Mouse (Mus musculus): ENCODE data around the gene Stn1. TPM values are rescaled to one million over a fixed set of nuclear protein-coding genes. Genes with fewer than 3 reads are reported as not detected.

The Stn1 gene
- total RNA-seq, 1 experiment from 2014 or later, result 15.3 TPM

- DNase-seq, result peak; percentile 40
These were observed 84.6 kb downstream of the Stn1 start for GRCm38 (mm10) chr19:47452682-47453081.

GRCm38 (mm10) chr19:47452211-47452610 is 85.1 kb downstream of the Stn1 start:
- peak; percentile 40 for DNase-seq

- DNase-seq, result no peak
These were observed 85.7 kb downstream of the Stn1 start for GRCm38 (mm10) chr19:47451476-47452113.

Other genes starting within 250 kb of the Stn1 start
- 107 and 136 TPM in 2 replicates for gene Sh3pxd2a, start 73.1 kb downstream of the Stn1 start, total RNA-seq (2021)
- 49.7 and 51.1 TPM in 2 replicates for gene Slk, start 42.2 kb upstream of the Stn1 start, total RNA-seq (2021)
- gene Col17a1, start 154.6 kb upstream of the Stn1 start, total RNA-seq (2021), result 0.22 and 0.71 TPM in 2 replicates
- 90.3 and 102 TPM in 2 replicates for gene Sfr1, start 194.2 kb upstream of the Stn1 start, total RNA-seq (2021)